Mouse (Mus musculus) heart, adult 2 months (tissue): Measurements from ENCODE around the gene Ostn. TPM values are rescaled to one million over a fixed set of nuclear protein-coding genes. Genes with fewer than 3 reads are reported as not detected.

ENCODE experiments used
- DNase-seq, 2 experiments: peaks; one replicate each; pipeline ENCODE4 v3.0.0; 2021
- H3K27ac ChIP-seq: fragments of 200-600 bp; 2 replicates; pipeline ENCODE4 v1.8.1; 2022
- H3K27me3 ChIP-seq: fragments of 200-500 bp; 2 replicates; pipeline ENCODE4 v1.6.1; 2012; ENCODE audit warnings: mild to moderate bottlenecking, low read length, inconsistent platforms, mixed read lengths; ENCODE audit not compliant: control insufficient read depth, insufficient read depth
- H3K36me3 ChIP-seq: fragments of 200-500 bp; 2 replicates; pipeline ENCODE4 v1.6.1; 2012; ENCODE audit warnings: low read length, inconsistent platforms; ENCODE audit not compliant: control insufficient read depth, insufficient read depth
- H3K4me1 ChIP-seq: fragments of 200-500 bp; 2 replicates; pipeline ENCODE4 v1.6.1; 2011; ENCODE audit warnings: low read length; ENCODE audit not compliant: control insufficient read depth, insufficient read depth
- H3K4me3 ChIP-seq: fragments of 200-600 bp; 2 replicates; pipeline ENCODE4 v1.8.1; 2022
- H3K79me2 ChIP-seq: fragments of 200-500 bp; replicated peaks from 2 replicates; pipeline ENCODE4 v1.6.1; 2012; ENCODE audit warnings: mild to moderate bottlenecking, inconsistent platforms, low read length, moderate library complexity, mixed read lengths; ENCODE audit not compliant: control insufficient read depth, insufficient read depth
- H3K9ac ChIP-seq: fragments of 200-500 bp; 2 replicates; pipeline ENCODE4 v1.6.1; 2012; ENCODE audit warnings: low read depth, mild to moderate bottlenecking, control low read depth, inconsistent platforms, low read length, mixed read lengths
- CTCF ChIP-seq: fragments of 200-600 bp; IDR thresholded peaks from 2 replicates; pipeline ENCODE4 v1.8.1; 2022; ENCODE audit warnings: antibody characterized with exemption, mild to moderate bottlenecking, moderate library complexity
- EP300 ChIP-seq: fragments of 200-500 bp; IDR thresholded peaks from 2 replicates; pipeline ENCODE4 v1.6.1; 2011; ENCODE audit warnings: low read depth, low read length, control low read depth; ENCODE audit not compliant: insufficient read depth
- POLR2A ChIP-seq: fragments of 200-500 bp; IDR thresholded peaks from 2 replicates; pipeline ENCODE4 v1.6.1; 2011; ENCODE audit warnings: mild to moderate bottlenecking, low read depth, low read length, control low read depth; ENCODE audit not compliant: insufficient read depth
- WGBS: fragments of 180-500 bp; shearing (Covaris S2); methylation state at CpG from one replicate; pipeline ENCODE4 v1.1.7; 2018; 5-methylcytosine and 5-hydroxymethylcytosine counted together
- intact Hi-C: fragments of 180-260 bp; cut with DNase I; formaldehyde crosslinking; loops from one replicate; pipeline ENCODE4 v1.15.1; 2025
- polyA plus RNA-seq: library from polyadenylated mRNA; depleted of rRNA; stranded (reverse); fragments of >200 nt; gene quantifications from 2 replicates; pipeline ENCODE4 v1.2.3, GENCODE M21; 2012; rRNA removed
- total RNA-seq, 2 experiments: library from RNA; stranded (reverse); gene quantifications; 2 replicates each; pipeline ENCODE4 v1.2.3; 2021

Ostn gene
- total and polyA plus RNA-seq, 3 experiments = 0.08 TPM; not detected in 2

- no peaks in the 10 kb centered on the region for H3K27me3 ChIP-seq
- peaks cover 5% of the 10 kb centered on the region for H3K36me3 ChIP-seq
- peaks cover 7% of the 10 kb centered on the region for H3K79me2 ChIP-seq
- 100% methylated on average over 1 of the region's 1 CpGs for WGBS
- TF ChIP-seq EP300 = no peak
- TF ChIP-seq POLR2A = no peak
- no peak for TF ChIP-seq CTCF
- intact Hi-C loops = no loop called here
- no peak overlapping the region for H3K4me3 ChIP-seq
- no peak overlapping the region for H3K9ac ChIP-seq
- no peak for DNase-seq
- H3K27ac ChIP-seq = no peak overlapping the region
- peaks cover 1% of the 10 kb centered on the region for H3K4me1 ChIP-seq
These were observed 89.7 kb downstream of the Ostn start for GRCm38 (mm10) chr16:27396951-27397350.

GRCm38 (mm10) chr16:27399026-27399718 is 91.9 kb downstream of the Ostn start:
- 85% methylated on average over 3 of the region's 3 CpGs for WGBS
- no peak for DNase-seq
- Histone ChIP-seq H3K9ac (no peak overlapping the region), H3K79me2 (peaks cover 7% of the 10 kb centered on the region), H3K36me3 (peaks cover 2% of the 10 kb centered on the region; the same call in 1 of the 2 replicates), H3K4me3 (no peak overlapping the region), H3K4me1 (peaks cover 3% of the 10 kb centered on the region), H3K27me3 (no peaks in the 10 kb centered on the region), H3K27ac (no peak overlapping the region; the same call in 1 of the 2 replicates)
- no peak for TF ChIP-seq POLR2A
- no peak for TF ChIP-seq CTCF
- no peak for TF ChIP-seq EP300
- intact Hi-C loops = no loop called here

GRCm38 (mm10) chr16:27399719-27400253 is 92.5 kb downstream of the Ostn start:
- no peak overlapping the region; the same call in 1 of the 2 replicates for H3K27ac ChIP-seq
- no peak for DNase-seq
- TF ChIP-seq POLR2A (no peak), EP300 (no peak), CTCF (no peak)
- no peak overlapping the region for H3K4me3 ChIP-seq
- 85% methylated on average over 6 of the region's 6 CpGs for WGBS
- H3K9ac ChIP-seq = no peak overlapping the region
- no peaks in the 10 kb centered on the region for H3K27me3 ChIP-seq
- H3K36me3 ChIP-seq = peaks cover 2% of the 10 kb centered on the region; the same call in 1 of the 2 replicates
- H3K79me2 ChIP-seq = peaks cover 7% of the 10 kb centered on the region
- intact Hi-C loops = no loop called here
- peaks cover 3% of the 10 kb centered on the region for H3K4me1 ChIP-seq

Other genes with a start within 250 kb of the Ostn start
- under 1 TPM in 1 of 2 experiments, not detected in 1; 0.70 TPM for gene Uts2b, start 62.8 kb downstream of the Ostn start, total RNA-seq
- gene Uts2b, start 62.8 kb downstream of the Ostn start, polyA plus RNA-seq = 0.14 and 0.29 TPM in 2 replicates
- 10 to 100 TPM; 33.7 to 35.9 TPM for gene Ccdc50, start 81.4 kb downstream of the Ostn start, total RNA-seq
- gene Ccdc50, start 81.4 kb downstream of the Ostn start, polyA plus RNA-seq = 7.2 and 14.8 TPM in 2 replicates